Mouse (Mus musculus) ES-E14 (cell line): ENCODE measurements around the gene Lpin2. TPM values are rescaled to one million over a fixed set of nuclear protein-coding genes. Genes with fewer than 3 reads are reported as not detected.

ENCODE experiments used
- DNase-seq: peaks from one replicate; pipeline ENCODE4 v3.0.0-alpha.2; 2013; ENCODE audit warnings: low read depth, low spot score
- H3K27ac ChIP-seq: 2 replicates; pipeline ENCODE4 v1.5.1; 2012; ENCODE audit warnings: low read depth, mild to moderate bottlenecking, low read length, moderate library complexity, mixed read lengths; ENCODE audit not compliant: poor library complexity, insufficient read depth, severe bottlenecking
- H3K36me3 ChIP-seq: 2 replicates; pipeline ENCODE4 v1.6.1; 2012; ENCODE audit warnings: mild to moderate bottlenecking, low read length, moderate library complexity, mixed read lengths; ENCODE audit not compliant: control insufficient read depth, poor library complexity, insufficient read depth, severe bottlenecking
- H3K4me1 ChIP-seq, 2 experiments: fragments of 150-350 bp in 1 of 2; sonication (generic) in 1 of 2; 2 replicates each; pipeline ENCODE4 v1.6.1; 2012; ENCODE audit warnings: low read length in 2 of 2, mild to moderate bottlenecking in 1 of 2, mixed read lengths in 1 of 2; ENCODE audit not compliant: control insufficient read depth in 2 of 2, insufficient read depth in 2 of 2, poor library complexity in 1 of 2
- H3K4me3 ChIP-seq, 2 experiments: fragments of 150-350 bp in 1 of 2; sonication (generic) in 1 of 2; 2 replicates each; pipeline ENCODE4 v1.5.1; 2012; ENCODE audit warnings: low read length in 2 of 2, low read depth in 1 of 2, mild to moderate bottlenecking in 1 of 2, mixed read lengths in 1 of 2; ENCODE audit not compliant: insufficient read depth in 1 of 2, poor library complexity in 1 of 2, severe bottlenecking in 1 of 2
- H3K9ac ChIP-seq: 2 replicates; pipeline ENCODE4 v1.6.1; 2012; ENCODE audit warnings: low read depth, mild to moderate bottlenecking, low read length, mixed read lengths; ENCODE audit not compliant: poor library complexity, insufficient read depth, severe bottlenecking
- H3K9me3 ChIP-seq: fragments of 150-350 bp; sonication (generic); 2 replicates; pipeline ENCODE4 v1.6.1; 2012; ENCODE audit warnings: low read depth, mild to moderate bottlenecking, low read length; ENCODE audit not compliant: control insufficient read depth, insufficient read depth
- CHD2 ChIP-seq: IDR thresholded peaks from 2 replicates; pipeline ENCODE4 v1.6.1; 2014; ENCODE audit warnings: mild to moderate bottlenecking, low read depth, low read length, inconsistent platforms
- HCFC1 ChIP-seq: IDR thresholded peaks from 2 replicates; pipeline ENCODE4 v1.6.1; 2012; ENCODE audit warnings: low read length, inconsistent platforms, borderline replicate concordance; ENCODE audit not compliant: insufficient read depth
- MAFK ChIP-seq: IDR thresholded peaks from 2 replicates; pipeline ENCODE4 v1.6.1; 2014; ENCODE audit warnings: mild to moderate bottlenecking, low read depth, low read length, inconsistent platforms; ENCODE audit not compliant: insufficient read depth
- ZC3H11A ChIP-seq: IDR thresholded peaks from 2 replicates; pipeline ENCODE4 v1.6.1; 2012; ENCODE audit warnings: low read depth, mild to moderate bottlenecking, inconsistent platforms, low read length, borderline replicate concordance
- ZNF384 ChIP-seq: IDR thresholded peaks from 2 replicates; pipeline ENCODE4 v1.6.1; 2012; ENCODE audit warnings: low read depth, low read length, inconsistent platforms
- in situ Hi-C, 2 experiments: fragments of 600-800 bp; cut with MboI; formaldehyde crosslinking; loops; one replicate each; pipeline ENCODE4 v1.15.1; 2025; ENCODE audit warnings: low sequenced_read_pairs in 2 of 2, inconsistent platforms in 1 of 2; ENCODE audit not compliant: unreplicated experiment in 2 of 2
- total RNA-seq: library from RNA; depleted of rRNA; stranded (reverse); fragments of 300-350 nt; gene quantifications from 2 replicates; pipeline ENCODE4 v1.2.3, GENCODE M21; 2012; rRNA removed

The Lpin2 gene
- 11.3 and 12.6 TPM in 2 replicates for total RNA-seq

GRCm38 (mm10) chr17:71182211-71182721 lies at the start of gene Lpin2:
Lpin2 (plus strand) TSS chr17:71182560.
- TF ChIP-seq CHD2 (no peak), ZC3H11A (no peak), ZNF384 (no peak), HCFC1 (no peak), MAFK (no peak)
- DNase-seq = no peak
- in situ Hi-C loops = no loop called here
- H3K9ac ChIP-seq = peak within 1 kb of the TSS; percentile 20; the same call in 1 of the 2 replicates
- H3K9me3 ChIP-seq = no peaks in the 10 kb centered on the region
- H3K36me3 ChIP-seq = no peaks in the 10 kb centered on the region
- 0 out of 4 replicates have a peak, but pooled peaks cover 0 to 4% of the 10 kb centered on the region in 2 experiments for H3K4me1 ChIP-seq
- H3K4me3 ChIP-seq = peak within 1 kb of the TSS; percentile 80 to 91
- H3K27ac ChIP-seq = no peak within 1 kb of the TSS

- no peak for DNase-seq
- in situ Hi-C loops = no loop called here
- H3K9me3 ChIP-seq = no peaks in the 10 kb centered on the region
- no peaks in the 10 kb centered on the region for H3K4me1 ChIP-seq
- TF ChIP-seq HCFC1 (no peak), MAFK (no peak), ZC3H11A (no peak), CHD2 (no peak), ZNF384 (no peak)
- no peak overlapping the region for H3K4me3 ChIP-seq
- H3K27ac ChIP-seq = no peak overlapping the region
- no peak overlapping the region for H3K9ac ChIP-seq
- no peaks in the 10 kb centered on the region for H3K36me3 ChIP-seq
Observed at GRCm38 (mm10) chr17:71132856-71133439, 49.4 kb upstream of the Lpin2 start.

GRCm38 (mm10) chr17:71134441-71134955 lies 47.9 kb upstream of the Lpin2 start:
- in situ Hi-C loops = no loop called here
- no peak overlapping the region for H3K4me3 ChIP-seq
- H3K4me1 ChIP-seq = no peaks in the 10 kb centered on the region
- H3K9ac ChIP-seq = no peak overlapping the region
- TF ChIP-seq HCFC1 = no peak
- TF ChIP-seq ZC3H11A = no peak
- no peak for TF ChIP-seq ZNF384
- no peak for TF ChIP-seq CHD2
- no peak for TF ChIP-seq MAFK
- no peaks in the 10 kb centered on the region for H3K36me3 ChIP-seq
- H3K27ac ChIP-seq = no peak overlapping the region
- no peaks in the 10 kb centered on the region for H3K9me3 ChIP-seq
- no peak for DNase-seq

- no peak overlapping the region for H3K27ac ChIP-seq
- H3K36me3 ChIP-seq = no peaks in the 10 kb centered on the region
- no peak overlapping the region for H3K4me3 ChIP-seq
- TF ChIP-seq HCFC1 = no peak
- TF ChIP-seq MAFK = no peak
- TF ChIP-seq ZC3H11A = no peak
- no peaks in the 10 kb centered on the region for H3K4me1 ChIP-seq
- no peak for DNase-seq
- H3K9me3 ChIP-seq = no peaks in the 10 kb centered on the region
- no peak overlapping the region for H3K9ac ChIP-seq
- in situ Hi-C loops = no loop called here
Observed at GRCm38 (mm10) chr17:71135108-71135507, 47.3 kb upstream of the Lpin2 start.
